Mouse (Mus musculus) E14TG2a.4 (cell line): ENCODE results near the gene Lsamp.

Source experiments
- H3K27me3 ChIP-seq: 2 replicates; pipeline ENCODE4 v1.6.1; 2014; ENCODE audit warnings: low read length, control low read depth; ENCODE audit not compliant: insufficient read depth
- H3K36me3 ChIP-seq: 2 replicates; pipeline ENCODE4 v1.6.1; 2014; ENCODE audit warnings: low read length, control low read depth; ENCODE audit not compliant: insufficient read depth
- H3K4me1 ChIP-seq: replicated peaks from 2 replicates; pipeline ENCODE4 v1.6.1; 2014; ENCODE audit warnings: low read depth, low read length, control low read depth
- H3K4me3 ChIP-seq: replicated peaks from 2 replicates; pipeline ENCODE4 v1.5.1; 2014; ENCODE audit warnings: mild to moderate bottlenecking, low read length
- H3K9me3 ChIP-seq: 2 replicates; pipeline ENCODE4 v1.6.1; 2014; ENCODE audit warnings: low read length, control low read depth
- CTCF ChIP-seq: conservative IDR thresholded peaks from 2 replicates; pipeline ENCODE4 v1.5.1; 2014; ENCODE audit warnings: low read length
- NANOG ChIP-seq: IDR thresholded peaks from 2 replicates; pipeline ENCODE4 v1.6.1; 2014; ENCODE audit warnings: borderline replicate concordance, low read length, mixed read lengths
- POU5F1 ChIP-seq: IDR thresholded peaks from 2 replicates; pipeline ENCODE4 v1.6.1; 2014; ENCODE audit warnings: low read length, borderline replicate concordance

Lsamp gene

GRCm38 (mm10) chr16:40831536-40831935, 847.4 kb downstream of the Lsamp start:
- Histone ChIP-seq H3K27me3 (no peaks in the 10 kb centered on the region), H3K36me3 (no peaks in the 10 kb centered on the region), H3K4me1 (no peaks in the 10 kb centered on the region), H3K4me3 (no peak overlapping the region), H3K9me3 (no peaks in the 10 kb centered on the region)
- TF ChIP-seq POU5F1 (no peak), CTCF (no peak), NANOG (no peak)

GRCm38 (mm10) chr16:40841765-40842164, 857.6 kb downstream of the Lsamp start:
- Histone ChIP-seq H3K27me3 (no peaks in the 10 kb centered on the region), H3K4me3 (no peak overlapping the region), H3K9me3 (no peaks in the 10 kb centered on the region), H3K36me3 (no peaks in the 10 kb centered on the region), H3K4me1 (no peaks in the 10 kb centered on the region)
- no peak for TF ChIP-seq CTCF
- no peak for TF ChIP-seq NANOG
- no peak for TF ChIP-seq POU5F1

- Histone ChIP-seq H3K4me1 (no peaks in the 10 kb centered on the region), H3K27me3 (no peaks in the 10 kb centered on the region), H3K36me3 (no peaks in the 10 kb centered on the region), H3K9me3 (no peaks in the 10 kb centered on the region), H3K4me3 (no peak overlapping the region)
- TF ChIP-seq POU5F1, result no peak
- no peak for TF ChIP-seq NANOG
- no peak for TF ChIP-seq CTCF
Observed at GRCm38 (mm10) chr16:40866733-40867132, 882.6 kb downstream of the Lsamp start.

DNA sequence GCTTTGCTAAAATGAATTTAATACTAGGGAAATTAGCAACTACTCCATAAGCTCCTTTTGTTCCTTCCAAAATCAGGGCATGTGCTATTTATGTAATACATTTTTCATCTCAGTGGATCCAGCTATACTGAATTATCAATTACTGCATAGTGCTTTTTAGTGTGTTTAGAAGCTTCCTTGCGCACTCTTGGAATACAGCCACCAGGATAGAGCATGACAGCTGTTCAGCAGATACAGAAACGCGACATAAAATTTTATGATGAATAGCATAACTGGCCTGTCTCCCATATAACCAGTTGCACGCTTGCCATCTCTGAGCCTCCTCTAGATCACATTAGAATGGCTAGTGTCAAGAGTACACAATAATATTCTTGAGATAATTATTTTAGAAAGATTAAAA, 894.1 kb downstream of the Lsamp start:
- H3K4me3 ChIP-seq, result no peak overlapping the region
- H3K36me3 ChIP-seq, result no peaks in the 10 kb centered on the region
- H3K4me1 ChIP-seq, result no peaks in the 10 kb centered on the region
- TF ChIP-seq POU5F1 (no peak), NANOG (no peak), CTCF (no peak)
- no peaks in the 10 kb centered on the region for H3K9me3 ChIP-seq
- H3K27me3 ChIP-seq, result no peaks in the 10 kb centered on the region

- H3K27me3 ChIP-seq, result no peaks in the 10 kb centered on the region
- H3K36me3 ChIP-seq, result no peaks in the 10 kb centered on the region
- TF ChIP-seq NANOG (no peak), POU5F1 (no peak), CTCF (no peak)
- H3K4me3 ChIP-seq, result no peak overlapping the region
- no peaks in the 10 kb centered on the region for H3K9me3 ChIP-seq
- H3K4me1 ChIP-seq, result no peaks in the 10 kb centered on the region
Observed at GRCm38 (mm10) chr16:40881942-40882341, 897.8 kb downstream of the Lsamp start.

GRCm38 (mm10) chr16:40891338-40891737, 907.2 kb downstream of the Lsamp start:
- H3K36me3 ChIP-seq, result no peaks in the 10 kb centered on the region
- H3K4me3 ChIP-seq, result no peak overlapping the region
- no peaks in the 10 kb centered on the region for H3K27me3 ChIP-seq
- no peak for TF ChIP-seq POU5F1
- TF ChIP-seq NANOG, result no peak
- TF ChIP-seq CTCF, result no peak
- H3K4me1 ChIP-seq, result no peaks in the 10 kb centered on the region
- no peaks in the 10 kb centered on the region for H3K9me3 ChIP-seq

DNA sequence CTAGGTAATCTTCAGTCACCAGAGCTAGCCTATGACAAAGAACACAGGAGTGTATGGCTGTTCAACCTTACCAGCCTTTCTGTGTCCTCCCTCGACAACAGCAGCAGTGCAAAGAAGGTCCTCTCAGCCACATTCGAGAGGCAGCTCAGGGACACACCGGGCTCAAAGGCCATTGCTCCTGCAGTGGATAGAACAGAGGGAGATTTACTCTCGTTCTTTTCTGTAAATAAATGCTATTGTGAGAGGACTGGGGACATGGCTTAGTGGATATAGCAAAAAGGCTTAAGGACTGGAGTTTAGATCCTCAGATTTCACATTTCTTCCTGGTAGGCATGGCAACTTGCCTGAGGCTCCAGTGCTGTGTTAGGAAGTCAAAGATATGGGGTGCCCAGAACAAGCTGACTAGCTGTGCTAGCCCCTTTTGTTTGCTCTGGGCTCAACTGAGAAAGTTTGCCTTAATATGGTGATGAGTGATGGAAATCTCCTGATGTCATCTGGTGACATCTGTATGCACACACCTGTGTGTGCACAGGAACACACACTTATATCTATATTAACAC, 913.7 kb downstream of the Lsamp start:
- no peaks in the 10 kb centered on the region for H3K9me3 ChIP-seq
- H3K36me3 ChIP-seq, result no peaks in the 10 kb centered on the region
- TF ChIP-seq CTCF (no peak), NANOG (no peak), POU5F1 (no peak)
- no peaks in the 10 kb centered on the region for H3K4me1 ChIP-seq
- no peaks in the 10 kb centered on the region for H3K27me3 ChIP-seq
- no peak overlapping the region for H3K4me3 ChIP-seq

- H3K4me3 ChIP-seq, result no peak overlapping the region
- TF ChIP-seq POU5F1 (no peak), CTCF (no peak), NANOG (no peak)
- no peaks in the 10 kb centered on the region for H3K36me3 ChIP-seq
- H3K4me1 ChIP-seq, result no peaks in the 10 kb centered on the region
- no peaks in the 10 kb centered on the region for H3K27me3 ChIP-seq
- H3K9me3 ChIP-seq, result no peaks in the 10 kb centered on the region
Observed at GRCm38 (mm10) chr16:40907892-40908291, 923.7 kb downstream of the Lsamp start.

- Histone ChIP-seq H3K27me3 (no peaks in the 10 kb centered on the region), H3K4me3 (no peak overlapping the region), H3K36me3 (no peaks in the 10 kb centered on the region), H3K9me3 (no peaks in the 10 kb centered on the region), H3K4me1 (no peaks in the 10 kb centered on the region)
- no peak for TF ChIP-seq NANOG
- TF ChIP-seq POU5F1, result no peak
- no peak for TF ChIP-seq CTCF
Observed at GRCm38 (mm10) chr16:40914141-40914540, 930.0 kb downstream of the Lsamp start.

- no peak for TF ChIP-seq POU5F1
- no peak for TF ChIP-seq CTCF
- no peak for TF ChIP-seq NANOG
- Histone ChIP-seq H3K4me3 (no peak overlapping the region), H3K9me3 (no peaks in the 10 kb centered on the region), H3K4me1 (no peaks in the 10 kb centered on the region), H3K27me3 (no peaks in the 10 kb centered on the region), H3K36me3 (no peaks in the 10 kb centered on the region)
Observed at GRCm38 (mm10) chr16:40930596-40930995, 946.4 kb downstream of the Lsamp start.
